Mouse (Mus musculus) heart, adult 18-20 months (tissue): ENCODE measurements around the gene Polm. TPM values are rescaled to one million over a fixed set of nuclear protein-coding genes. Genes with fewer than 3 reads are reported as not detected.

Experiments
- DNase-seq, 2 experiments: peaks; one replicate each; pipeline ENCODE4 v3.0.0; 2021 to 2022; ENCODE audit warnings: mixed read lengths in 1 of 2
- long read RNA-seq, 2 experiments: library from polyadenylated mRNA; stranded (forward); transcript quantifications; one replicate each; pipeline ENCODE4 v2.0.0; 2021
- total RNA-seq, 2 experiments: library from RNA; stranded (reverse); gene quantifications; 2 replicates each; pipeline ENCODE4 v1.2.3; 2021

Gene Polm
- 1 to 10 TPM; 1.7 to 3.3 TPM for total RNA-seq
- long read RNA-seq, experiment 1, partial matches to known transcripts, result 0 of 1 reads
- long read RNA-seq, experiment 1, other reads (novel, unspliced or antisense), result 0 of 1 reads
- long read RNA-seq, experiment 2, result 0 reads

DNA sequence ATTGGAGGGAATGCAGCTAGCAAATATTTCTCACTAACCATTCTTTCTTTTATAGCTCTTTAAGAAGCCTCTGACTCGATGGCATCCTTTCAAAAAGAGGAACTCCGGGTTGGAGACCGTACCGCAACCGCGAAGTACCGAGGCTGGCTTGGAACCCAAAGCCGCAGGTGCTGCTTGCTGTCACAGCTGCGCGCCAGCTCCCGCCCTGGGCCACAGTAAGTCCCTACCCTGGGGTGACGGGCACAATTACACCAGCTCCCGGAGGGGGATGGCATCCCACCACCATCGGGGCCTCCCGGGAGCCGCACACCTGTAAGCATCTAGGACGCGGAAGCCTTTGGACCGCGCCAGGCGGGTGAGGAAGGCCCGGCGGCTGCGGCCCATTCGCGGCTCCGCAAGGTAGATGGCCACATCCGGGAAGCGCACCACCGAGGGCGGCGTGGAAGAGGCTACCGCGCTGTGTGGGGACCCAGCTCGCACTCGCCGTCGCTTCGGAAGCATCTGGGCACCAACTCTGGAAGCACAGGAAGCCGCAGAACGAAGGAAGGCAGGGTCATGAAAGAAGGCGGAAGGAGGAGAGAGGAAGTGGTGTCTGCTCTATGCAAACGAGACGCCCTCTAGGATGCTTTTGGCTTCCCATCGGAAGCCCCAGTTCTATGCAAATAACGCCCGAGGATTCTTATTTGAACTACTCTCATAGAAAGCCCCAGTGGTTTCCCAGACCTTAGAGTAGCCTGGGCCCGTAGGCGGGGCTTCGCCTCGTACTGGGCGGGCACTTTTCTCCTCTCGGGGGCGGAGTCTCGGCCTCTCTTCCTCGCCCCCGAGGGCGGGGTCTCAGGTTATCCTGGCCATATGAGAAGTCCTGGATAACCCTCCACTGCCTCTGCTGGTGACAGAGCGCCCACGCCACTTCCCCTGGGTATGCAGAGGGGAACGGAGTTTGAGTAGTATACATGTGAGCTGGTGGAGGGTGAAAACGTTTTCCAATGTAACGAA lies at the start of gene Polm:
Gene Polm (minus strand): TSS at position 766 of the 996 bp plus-strand sequence.
- DNase-seq, result peak; percentile 95 to 96

DNA sequence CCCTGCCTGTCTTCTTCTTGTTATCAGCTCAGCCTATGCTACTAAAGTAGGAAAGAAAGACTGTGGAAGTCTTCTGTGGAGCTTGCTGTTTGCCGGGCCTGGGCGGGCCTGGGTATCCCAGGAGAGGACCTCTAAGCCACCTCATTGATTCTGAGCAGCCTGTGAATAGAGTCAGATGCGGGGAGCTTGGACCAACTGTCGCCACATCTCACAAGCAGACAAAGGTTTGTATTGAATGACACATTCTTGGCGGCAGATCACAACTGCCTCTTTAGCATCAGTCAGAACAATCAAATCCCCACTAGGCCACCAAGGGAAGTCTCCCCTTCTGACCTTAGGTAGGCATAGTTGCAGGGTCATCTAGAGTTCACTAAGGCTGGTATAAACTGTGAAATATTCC lies 49.4 kb upstream of the Polm start:
- DNase-seq, result no peak

DNA sequence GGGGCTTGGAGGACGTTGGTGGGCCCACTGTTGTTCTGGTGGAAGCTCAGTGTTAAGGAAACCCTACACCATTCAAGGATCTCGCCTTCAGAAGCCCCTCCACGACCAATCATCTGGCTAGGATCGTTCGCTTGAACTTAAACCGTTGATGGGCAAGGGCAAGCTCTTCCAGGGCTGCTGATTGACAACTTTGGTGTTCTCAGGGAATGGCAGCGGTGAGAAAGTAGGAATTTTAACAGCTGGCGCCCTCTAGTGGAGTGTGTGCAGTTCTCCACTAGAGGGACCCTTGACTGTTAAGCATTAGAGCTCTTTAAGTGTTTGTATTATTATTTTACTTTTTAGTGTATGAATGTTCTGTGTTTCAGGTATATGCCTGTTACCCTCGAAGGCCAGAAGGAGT lies 48.4 kb upstream of the Polm start:
- DNase-seq, result peak; percentile 69 to 85

DNA sequence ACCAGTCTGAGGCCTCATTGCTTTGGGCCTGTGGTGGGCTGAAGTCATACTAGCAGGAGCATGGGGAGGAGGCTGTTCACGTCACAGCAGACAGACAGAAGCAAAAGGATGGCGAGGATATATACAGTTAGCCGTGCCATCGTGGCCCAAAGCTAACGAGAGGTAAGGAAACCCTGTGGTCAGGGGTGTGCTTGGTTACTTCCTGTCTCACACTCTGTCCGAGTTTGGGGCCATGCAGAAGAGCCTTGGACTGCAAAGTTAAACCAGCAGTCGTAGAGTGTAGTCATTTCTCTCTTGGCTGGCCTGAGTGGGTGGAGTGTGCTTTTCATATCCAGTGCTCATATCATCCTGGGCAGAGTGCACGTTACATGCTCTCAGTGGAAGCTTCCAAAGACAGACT lies 44.7 kb upstream of the Polm start:
- no peak for DNase-seq

DNA sequence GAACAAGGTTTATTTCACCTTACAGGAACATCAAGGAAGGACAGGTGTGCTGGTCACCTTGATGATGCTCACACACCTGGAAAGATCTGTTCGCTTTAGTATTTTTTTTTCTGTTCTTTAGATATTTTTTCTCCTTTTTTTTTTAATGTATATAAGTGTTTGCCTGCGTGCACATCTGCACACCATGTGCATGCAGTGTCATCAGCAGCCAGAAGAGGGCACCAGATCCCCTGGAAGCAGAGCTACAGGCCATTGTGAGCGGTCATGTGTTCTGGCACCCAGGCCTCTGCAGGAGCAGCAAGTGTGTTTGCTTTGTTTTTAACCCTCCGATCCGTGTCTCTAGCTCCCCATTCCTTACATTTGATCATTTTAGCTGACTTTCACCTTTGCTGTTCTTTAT lies 42.1 kb upstream of the Polm start:
- DNase-seq, result peak in 1 of 2 experiments; percentile 64

DNA sequence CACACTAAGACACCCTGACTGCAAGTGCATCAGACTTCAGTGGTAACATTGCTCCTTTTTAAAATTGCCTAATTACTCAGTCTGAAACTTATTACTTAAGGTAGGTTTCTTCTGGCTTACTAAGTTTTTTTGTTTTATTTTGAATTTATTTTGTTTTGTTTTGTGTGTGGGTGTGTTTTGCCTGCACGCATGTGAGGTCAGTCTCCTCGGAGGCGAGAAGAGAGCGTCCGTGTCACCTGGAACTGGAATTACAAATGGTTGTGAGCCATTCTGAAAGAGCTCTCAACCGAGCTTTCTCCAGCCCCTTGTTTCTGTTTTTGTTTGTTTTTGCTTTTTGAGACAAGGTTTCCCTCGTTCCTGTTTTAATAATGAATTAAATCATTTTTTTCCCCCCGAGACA lies 40.8 kb upstream of the Polm start:
- no peak for DNase-seq

DNA sequence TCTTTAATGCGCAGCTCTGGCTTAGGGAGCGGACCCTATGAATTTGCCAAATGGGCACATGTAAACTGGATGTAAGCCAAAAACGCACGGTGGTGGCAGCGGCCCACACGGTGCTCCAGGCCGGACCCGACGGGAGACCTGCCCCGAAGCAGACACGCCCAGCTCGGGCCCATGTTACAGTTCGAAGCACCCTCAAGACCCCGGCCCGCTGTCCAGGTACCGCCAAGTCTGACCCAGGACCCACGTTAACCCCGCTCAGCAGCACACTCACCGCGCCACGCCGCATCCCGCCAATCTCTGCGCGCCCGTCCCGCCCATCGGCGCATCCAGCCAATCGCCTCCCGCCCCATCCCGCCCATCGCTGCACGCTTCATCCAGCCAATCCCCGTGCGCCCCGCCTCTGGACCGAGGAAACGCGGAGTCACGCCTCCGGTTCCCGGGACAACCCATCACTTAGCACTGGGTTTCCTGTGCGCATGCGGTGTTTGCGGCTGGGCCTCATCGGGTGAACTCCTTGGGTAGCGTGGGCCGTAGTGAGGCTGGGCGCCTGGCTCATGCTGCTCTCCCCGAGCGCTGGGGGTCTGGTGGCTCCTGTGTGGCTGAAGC lies 40.2 kb upstream of the Polm start, which contains the start of gene Pold2:
Gene Pold2 (minus strand): TSS at position 372 of the 606 bp plus-strand sequence.
- DNase-seq, result peak; percentile 98 to 99

DNA sequence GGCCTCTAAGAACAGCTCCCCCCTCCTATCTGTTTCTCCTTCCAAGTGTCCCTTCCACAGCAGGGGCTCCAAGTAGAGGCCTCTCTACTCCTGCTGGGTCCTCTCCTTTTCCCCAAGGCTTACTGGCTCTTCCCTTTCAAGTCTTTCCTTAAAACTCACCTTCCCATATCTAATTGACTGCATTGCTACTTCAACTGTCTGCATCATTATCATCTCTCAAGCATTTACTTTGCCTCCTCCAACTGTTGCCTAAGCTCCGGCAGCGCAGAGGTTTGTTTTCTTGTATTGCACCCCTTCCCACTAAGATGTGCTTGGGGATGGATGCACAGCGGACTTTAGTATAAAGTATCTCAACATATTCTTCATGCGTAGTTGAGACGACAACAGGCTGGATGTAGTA lies 39.6 kb upstream of the Polm start:
- DNase-seq, result no peak

DNA sequence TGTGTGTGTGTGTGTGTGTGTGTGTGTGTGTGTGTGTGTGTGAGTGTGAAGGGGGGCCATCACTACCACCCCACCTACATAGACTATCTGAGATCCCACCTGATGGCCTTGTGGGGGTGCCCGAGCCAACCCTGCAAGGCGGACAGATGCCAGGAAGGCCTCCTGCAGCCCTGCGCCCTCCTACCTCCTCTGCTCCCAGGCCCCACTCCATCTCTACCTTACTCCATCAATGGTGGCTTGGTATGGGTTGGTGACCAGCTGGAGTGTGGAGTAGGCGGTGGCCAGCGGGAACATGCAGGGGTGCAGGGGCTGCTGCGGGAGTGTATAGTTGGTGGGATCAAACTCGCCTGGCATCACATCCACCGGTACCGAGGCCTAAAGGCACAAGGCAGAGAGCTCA lies 35.4 kb upstream of the Polm start:
- DNase-seq, result no peak

DNA sequence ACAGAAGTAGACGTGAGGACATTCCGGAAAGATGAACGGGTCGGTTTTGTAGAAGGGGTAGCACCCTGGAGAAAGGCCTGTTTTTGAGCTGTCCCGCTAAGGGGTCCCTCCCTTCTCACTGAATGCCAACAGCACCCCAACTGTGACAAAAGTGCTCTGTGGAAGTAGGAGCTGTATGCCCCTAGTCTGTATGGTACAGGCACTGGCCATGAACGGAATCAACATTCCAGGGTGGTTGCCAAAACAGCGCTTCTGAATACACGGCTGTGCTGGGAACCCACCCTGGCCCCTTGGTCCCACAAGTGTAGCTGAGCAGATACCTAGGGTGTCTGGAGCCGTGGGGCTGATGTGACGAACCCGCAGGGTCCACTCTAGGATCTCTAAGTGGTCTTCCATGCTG lies 34.9 kb upstream of the Polm start:
- DNase-seq, result no peak

DNA sequence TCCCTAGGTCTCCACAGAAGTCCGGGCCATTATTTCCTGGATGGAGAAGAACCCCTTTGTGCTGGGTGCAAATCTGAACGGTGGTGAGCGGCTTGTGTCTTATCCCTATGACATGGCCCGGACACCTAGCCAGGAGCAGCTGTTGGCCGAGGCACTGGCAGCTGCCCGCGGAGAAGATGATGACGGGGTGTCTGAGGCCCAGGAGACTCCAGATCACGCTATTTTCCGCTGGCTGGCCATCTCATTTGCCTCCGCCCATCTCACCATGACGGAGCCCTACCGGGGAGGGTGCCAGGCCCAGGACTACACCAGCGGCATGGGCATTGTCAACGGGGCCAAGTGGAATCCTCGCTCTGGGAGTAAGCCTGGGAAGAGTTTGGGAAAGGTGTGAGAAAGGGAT lies 32.3 kb upstream of the Polm start:
- no peak for DNase-seq

DNA sequence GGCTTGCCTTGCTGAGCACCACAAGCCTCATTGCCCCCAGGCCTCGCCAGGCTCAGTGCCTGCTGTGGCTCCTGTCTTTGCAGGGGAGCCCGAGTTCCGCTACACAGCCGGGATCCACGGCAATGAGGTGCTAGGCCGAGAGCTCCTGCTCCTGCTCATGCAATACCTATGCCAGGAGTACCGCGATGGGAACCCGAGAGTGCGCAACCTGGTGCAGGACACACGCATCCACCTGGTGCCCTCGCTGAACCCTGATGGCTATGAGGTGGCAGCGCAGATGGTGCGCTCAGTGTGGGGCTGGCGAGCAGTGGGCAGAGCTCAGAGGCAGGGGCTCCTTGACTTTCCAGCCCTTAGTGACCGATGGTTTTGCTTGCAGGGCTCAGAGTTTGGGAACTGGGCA lies 31.5 kb upstream of the Polm start:
- DNase-seq, result no peak

DNA sequence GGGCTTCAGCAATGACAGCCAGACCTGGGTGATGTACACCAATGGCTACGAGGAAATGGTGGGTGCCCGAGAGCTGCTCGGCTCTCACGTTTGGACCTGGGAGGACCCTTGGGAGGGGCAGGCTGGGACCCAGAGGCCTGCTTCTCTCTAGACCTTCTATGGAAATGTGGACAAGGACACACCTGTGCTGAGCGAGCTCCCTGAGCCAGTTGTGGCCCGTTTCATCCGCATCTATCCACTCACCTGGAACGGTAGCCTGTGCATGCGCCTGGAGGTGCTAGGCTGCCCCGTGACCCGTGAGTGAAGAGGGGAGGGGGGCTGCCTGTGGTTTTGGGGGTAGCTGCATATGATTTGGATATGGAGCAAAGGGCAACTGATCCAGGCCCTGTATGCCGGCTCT lies 30.5 kb upstream of the Polm start:
- no peak for DNase-seq

DNA sequence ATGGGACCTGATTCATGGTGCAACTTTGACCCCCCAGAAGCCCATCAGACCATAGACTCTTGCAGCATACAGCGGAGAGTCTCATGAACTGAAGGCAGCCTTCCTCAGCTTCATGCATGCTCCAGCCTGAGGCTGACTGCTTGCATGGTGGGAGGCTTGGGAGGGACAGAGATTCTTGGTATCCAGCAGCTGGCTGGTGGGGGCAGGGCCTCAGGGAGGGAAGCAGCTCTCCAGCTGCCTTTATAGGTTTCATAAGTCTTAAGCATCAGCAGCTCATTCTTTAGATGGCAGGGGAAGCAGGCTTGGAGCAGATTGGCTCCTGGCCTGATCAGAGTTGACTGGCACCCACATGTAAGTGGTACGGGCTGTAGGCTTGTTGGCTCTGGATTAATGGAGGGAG lies 29.4 kb upstream of the Polm start:
- no peak for DNase-seq

DNA sequence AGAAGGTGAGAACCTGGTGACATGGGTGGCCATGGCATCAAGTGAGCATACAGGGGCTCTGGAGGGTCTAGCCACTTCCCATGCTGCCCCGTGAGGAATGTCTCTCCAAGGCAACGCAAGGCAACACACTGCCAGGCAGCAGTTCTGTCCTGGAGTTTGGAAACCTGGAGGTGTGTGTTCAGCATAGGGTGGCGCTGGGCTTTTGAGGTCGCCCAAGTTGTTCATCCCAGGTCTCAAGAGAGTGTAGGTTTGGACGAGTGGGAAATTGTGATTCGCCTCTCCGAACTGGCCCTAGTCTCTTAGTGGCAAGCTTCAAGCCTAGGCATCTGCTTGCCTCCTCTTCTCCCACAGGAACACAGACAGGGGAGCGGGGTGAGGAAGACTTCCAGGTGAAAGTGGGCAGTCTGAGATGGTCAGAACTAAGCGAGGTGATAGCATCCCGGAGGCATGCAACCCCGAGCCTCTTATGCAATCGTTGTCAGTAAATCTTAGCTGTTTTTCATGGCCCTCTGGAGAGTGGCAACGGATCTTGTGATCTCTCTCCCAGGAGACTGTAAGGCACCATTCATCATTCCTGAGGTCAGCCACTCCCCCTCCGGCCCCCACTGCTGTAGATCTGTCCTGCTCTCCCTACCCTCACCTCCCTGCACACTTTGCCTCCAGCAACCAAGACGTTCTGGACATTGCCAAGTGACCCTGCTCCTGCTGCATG lies 24.7 kb upstream of the Polm start:
- DNase-seq, result peak in 1 of 2 experiments; percentile 43

DNA sequence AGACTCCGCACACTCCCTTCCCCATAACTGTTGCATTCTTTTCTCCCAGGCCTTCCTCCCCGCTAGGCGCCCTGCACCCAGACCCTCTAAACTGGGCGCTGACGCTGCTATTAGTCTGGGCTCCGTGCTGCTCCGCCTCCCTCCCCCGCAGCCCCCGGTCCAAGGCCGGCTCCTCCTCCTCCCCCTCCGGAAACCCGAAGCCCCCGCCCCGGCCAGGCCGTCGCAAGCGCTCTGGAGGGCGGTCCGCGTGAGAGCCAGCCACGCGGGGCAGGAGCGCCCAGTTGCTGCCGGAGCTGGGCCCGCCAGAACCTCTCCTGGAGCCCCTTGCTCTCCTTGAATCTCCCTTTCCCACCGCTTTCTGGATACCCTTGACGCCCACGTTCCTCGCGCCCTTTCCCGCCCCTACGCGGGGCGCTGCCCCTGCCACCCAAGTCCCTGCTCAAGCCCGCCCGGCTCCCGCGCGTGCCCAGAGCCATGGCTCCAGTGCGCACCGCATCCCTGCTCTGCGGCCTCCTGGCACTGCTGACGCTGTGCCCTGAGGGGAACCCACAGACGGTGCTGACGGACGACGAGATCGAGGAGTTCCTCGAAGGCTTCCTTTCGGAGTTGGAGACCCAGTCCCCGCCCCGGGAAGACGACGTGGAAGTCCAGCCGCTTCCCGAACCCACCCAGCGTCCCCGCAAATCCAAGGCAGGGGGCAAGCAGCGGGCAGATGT lies 24.0 kb upstream of the Polm start, which contains the start of gene Aebp1:
Gene Aebp1 (plus strand): TSS at position 270 of the 716 bp plus-strand sequence.
- peak; percentile 66 to 72 for DNase-seq

DNA sequence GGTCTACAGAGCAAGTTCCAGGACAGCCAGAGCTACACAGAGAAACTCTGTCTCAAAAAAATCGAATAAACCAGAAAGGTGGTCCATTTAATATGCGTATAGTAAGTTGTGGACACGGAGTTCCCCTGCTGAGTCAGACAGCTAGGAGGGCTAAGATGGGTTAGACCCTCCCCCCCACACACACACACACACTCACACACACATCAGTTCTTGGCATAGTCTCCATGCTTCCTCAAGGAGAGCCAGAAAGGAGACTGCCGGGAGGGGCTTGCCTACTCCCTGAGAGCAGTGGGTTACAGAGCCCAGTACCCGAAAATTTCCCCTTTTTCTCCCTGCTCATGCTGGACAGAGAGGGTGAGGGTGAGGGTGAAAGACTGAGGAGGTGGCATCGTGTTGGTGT lies 22.8 kb upstream of the Polm start:
- no peak for DNase-seq

DNA sequence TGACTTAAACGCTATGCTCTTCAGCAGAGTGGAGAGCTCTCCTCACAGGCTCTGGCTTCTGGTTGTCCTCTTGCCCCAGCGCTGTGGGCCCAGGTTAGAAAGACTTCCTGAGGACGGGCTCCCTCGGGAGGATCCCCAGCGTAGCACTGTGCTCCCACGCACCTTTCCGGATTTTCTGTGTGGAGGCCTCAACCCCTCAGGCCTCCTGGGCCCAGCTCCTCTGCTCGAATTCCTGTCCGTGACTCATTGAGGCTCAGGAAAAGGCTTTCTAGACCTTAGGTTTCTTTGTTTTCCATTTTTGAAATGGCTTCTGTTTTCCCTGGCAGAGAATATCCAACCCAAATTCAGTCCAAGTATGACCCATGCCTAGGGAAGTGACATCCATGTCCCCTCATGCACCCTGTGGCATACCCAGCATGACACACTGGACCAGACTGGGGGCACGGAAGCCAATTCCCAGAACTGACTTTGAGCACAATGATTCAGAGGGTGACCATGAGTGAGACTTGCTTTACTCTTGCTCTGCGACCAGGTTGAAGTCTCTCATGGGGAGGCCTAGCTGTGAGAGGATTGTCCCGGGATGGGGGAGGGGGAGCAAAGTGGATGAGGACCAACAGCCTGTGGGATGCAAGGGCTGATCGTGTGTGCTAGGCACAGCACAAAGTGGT lies 22.2 kb upstream of the Polm start:
- no peak for DNase-seq

DNA sequence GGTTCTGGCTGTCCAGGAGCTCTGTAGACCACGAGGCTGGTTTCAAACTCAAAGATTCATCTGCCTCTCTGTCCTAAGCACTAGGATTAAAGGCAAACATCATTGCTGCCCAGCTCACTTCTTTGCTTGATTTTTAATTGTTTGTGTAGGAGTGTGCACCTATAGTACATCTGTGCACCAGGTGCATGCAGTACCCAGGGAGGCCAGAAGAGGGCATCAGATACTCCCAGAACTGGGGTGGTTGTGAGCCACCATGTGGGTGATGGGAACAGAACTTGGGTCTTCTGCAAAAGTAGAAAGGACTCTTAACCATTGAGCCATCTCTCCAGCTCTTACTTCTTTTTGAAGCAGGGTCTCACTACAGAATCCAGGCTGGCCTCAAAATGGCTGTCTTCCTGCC lies 20.9 kb upstream of the Polm start:
- DNase-seq, result no peak

DNA sequence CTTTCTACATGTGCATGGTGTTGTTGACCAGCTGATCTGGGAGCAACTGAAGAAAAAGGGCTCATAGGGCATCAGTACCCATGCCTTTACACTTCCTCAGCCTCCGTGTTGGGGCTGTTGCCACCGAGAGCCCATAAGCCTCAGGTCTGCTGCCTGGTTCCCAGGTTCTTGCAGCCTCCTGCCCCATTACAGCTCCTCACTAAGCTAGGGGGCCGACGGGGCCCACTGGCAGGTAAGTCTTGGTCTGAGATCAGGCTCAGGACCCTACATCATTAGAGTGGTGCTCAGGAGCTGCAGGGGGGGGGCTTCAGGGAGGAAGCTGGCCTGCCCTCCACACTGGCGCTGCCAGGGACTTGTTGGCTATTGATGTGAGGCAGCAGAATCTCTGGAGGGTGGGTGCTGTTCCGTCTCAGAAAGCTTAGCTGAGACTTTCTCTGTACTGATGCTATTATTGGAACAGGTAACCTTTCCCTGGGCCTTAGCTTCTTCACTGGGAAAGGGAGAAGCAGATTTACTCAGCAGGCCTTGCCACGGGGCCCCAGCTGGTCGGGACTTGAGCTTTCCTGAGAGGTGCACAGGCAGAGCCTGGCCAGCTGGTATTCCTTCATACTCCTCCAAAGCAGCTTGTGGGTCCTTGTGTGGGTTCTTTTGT lies 18.8 kb upstream of the Polm start:
- DNase-seq, result no peak

DNA sequence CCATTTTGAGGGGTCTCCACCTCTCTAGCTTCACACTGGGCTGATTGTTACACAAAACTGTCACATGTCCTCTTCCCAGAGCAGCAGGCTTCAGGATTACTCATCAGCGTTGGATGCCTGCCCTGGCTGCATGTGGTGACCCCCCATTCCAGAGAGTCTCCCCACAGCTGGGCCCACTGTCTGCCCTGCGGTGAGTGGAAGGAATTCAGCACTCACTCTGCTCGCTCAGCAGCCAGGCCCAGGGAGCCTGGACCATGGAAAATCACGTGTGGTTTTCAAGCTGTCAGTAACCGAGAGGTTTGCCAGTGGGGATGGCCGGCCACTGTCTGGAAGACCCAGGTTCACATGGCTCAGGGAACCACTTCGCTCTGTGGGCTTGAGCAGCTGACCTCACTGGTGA lies 18.1 kb upstream of the Polm start:
- DNase-seq, result peak; percentile 71 to 80
